Mouse (Mus musculus): ENCODE measurements around the gene Wwox. TPM values are rescaled to one million over a fixed set of nuclear protein-coding genes. Genes with fewer than 3 reads are reported as not detected.

Gene Wwox
- polyA plus RNA-seq, 1 experiment from 2014 or later, result 8.9 TPM

DNA sequence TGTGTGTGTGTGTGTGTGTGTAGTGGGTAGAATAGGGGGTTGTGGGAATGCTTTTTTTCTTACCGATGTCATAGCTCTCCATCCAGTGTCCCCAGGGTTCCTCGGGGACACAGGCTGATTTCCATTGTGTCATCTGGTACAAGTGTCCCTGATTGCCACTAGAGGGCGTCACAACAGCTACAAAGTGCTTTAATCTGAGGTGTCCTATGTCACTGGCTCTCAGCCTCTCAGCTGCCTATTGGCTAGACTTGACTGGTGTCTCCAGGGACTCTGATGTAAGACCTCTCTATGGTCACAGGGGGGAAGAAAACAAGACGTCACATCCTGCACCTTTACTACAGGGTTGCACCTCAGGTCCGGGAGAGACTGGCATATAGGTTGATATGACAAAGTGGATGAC is 363.7 kb downstream of the Wwox start:
- Histone ChIP-seq H3K9ac (ENCODE audit: low read length) (no peak overlapping the region), H3K36me3 (ENCODE audit: control insufficient read depth, insufficient read depth, low read length) (no peaks in the 10 kb centered on the region), H3K4me2 (ENCODE audit: low read length) (no peak overlapping the region), H3K4me1 (ENCODE audit: control insufficient read depth, insufficient read depth, low read length) (peaks cover 11% of the 10 kb centered on the region), H3K4me3 (ENCODE audit: low read depth, low read length) (no peak overlapping the region), H3K27ac (ENCODE audit: low read depth, low read length) (no peak overlapping the region), H3K27me3 (replicated peaks; ENCODE audit: control insufficient read depth, insufficient read depth, low read length) (no peaks in the 10 kb centered on the region), H3K9me3 (replicated peaks; ENCODE audit: control insufficient read depth, low read length) (no peaks in the 10 kb centered on the region)
- no peak for DNase-seq (ENCODE audit: low spot score)
- WGBS, result 59% methylated on average over 5 of the region's 5 CpGs
- ATAC-seq, result no peak

DNA sequence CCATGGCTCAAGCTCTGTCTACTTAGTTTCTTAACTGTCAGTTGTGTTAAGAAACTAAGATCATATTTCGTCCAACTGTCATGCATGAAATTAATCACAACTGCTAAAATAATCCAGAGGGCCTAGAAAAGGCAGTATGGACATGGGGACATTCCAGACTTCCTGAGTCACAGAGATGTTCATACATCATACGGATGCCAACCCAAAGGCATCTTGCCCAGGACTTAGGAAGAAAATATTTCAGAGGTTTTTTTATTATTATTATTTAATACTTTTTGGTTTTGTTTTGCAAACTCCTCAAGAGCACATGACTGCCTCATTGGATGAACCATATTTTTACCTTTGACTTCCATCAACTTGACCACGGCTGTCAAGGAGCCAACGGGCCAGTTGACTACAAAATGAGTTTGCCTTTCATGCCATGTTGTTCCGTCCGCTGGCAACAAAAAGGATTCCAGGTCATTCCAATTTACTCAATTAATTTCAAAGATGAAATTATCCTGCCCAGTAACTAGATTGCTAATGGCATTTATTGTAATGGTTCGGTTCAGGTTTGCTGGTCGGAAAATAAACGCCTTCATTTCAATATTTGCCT is 367.5 kb downstream of the Wwox start:
- H3K4me2 ChIP-seq (ENCODE audit: low read length), result no peak overlapping the region
- no peaks in the 10 kb centered on the region for H3K27me3 ChIP-seq (replicated peaks; ENCODE audit: control insufficient read depth, insufficient read depth, low read length)
- WGBS, result 92% methylated on average over 9 of the region's 9 CpGs
- H3K27ac ChIP-seq (ENCODE audit: low read depth, low read length), result no peak overlapping the region
- H3K9ac ChIP-seq (ENCODE audit: low read length), result no peak overlapping the region
- no peak overlapping the region for H3K4me3 ChIP-seq (ENCODE audit: low read depth, low read length)
- H3K36me3 ChIP-seq (ENCODE audit: control insufficient read depth, insufficient read depth, low read length), result no peaks in the 10 kb centered on the region
- H3K9me3 ChIP-seq (replicated peaks; ENCODE audit: control insufficient read depth, low read length), result no peaks in the 10 kb centered on the region
- peaks cover 5% of the 10 kb centered on the region for H3K4me1 ChIP-seq (ENCODE audit: control insufficient read depth, insufficient read depth, low read length)
- DNase-seq (ENCODE audit: low spot score) (no peak), ATAC-seq (no peak)

DNA sequence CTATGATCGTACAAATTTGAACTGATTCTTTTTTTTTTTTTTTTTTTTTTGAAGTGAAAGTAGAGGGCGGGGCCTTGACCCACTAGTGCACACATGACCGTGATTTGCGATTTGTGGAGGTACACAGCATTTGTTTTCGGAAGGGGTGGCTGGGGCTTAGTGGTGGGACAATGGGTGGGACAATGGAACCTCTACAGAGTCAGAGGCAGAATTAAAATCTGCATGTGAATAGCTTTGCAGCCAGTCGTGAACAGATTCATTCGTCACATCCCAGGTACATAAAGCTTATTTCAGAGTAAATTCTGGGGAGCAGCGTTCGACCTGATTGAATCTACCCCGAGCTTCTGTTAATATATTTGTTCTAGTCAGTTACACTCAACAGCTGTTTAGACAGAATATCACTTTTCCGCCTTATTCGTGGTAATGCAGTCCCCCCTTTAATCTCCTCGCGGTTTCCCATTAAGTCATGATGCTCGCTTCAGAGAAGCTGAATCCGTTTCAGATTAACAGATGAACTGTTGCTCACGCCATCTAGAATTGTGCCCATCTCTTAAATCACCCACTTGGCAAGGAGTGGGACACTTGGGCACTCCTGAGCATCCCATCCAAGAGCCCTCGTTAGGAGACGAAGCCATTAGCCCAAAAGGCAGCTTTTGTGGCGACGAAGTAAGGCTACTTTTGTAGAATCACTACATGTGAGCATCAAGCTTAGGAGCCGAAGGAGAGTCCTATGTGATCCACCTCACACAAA is 368.4 kb downstream of the Wwox start:
- H3K9ac ChIP-seq (ENCODE audit: low read length), result no peak overlapping the region
- H3K27me3 ChIP-seq (replicated peaks; ENCODE audit: control insufficient read depth, insufficient read depth, low read length), result no peaks in the 10 kb centered on the region
- no peak overlapping the region for H3K4me2 ChIP-seq (ENCODE audit: low read length)
- ATAC-seq (no peak), DNase-seq (ENCODE audit: low spot score) (peak; percentile 13)
- H3K4me3 ChIP-seq (ENCODE audit: low read depth, low read length), result no peak overlapping the region
- WGBS, result 35% methylated on average over 22 of the region's 22 CpGs
- H3K4me1 ChIP-seq (ENCODE audit: control insufficient read depth, insufficient read depth, low read length), result peaks cover 5% of the 10 kb centered on the region
- no peaks in the 10 kb centered on the region for H3K9me3 ChIP-seq (replicated peaks; ENCODE audit: control insufficient read depth, low read length)
- no peaks in the 10 kb centered on the region for H3K36me3 ChIP-seq (ENCODE audit: control insufficient read depth, insufficient read depth, low read length)
- H3K27ac ChIP-seq (ENCODE audit: low read depth, low read length), result no peak overlapping the region

DNA sequence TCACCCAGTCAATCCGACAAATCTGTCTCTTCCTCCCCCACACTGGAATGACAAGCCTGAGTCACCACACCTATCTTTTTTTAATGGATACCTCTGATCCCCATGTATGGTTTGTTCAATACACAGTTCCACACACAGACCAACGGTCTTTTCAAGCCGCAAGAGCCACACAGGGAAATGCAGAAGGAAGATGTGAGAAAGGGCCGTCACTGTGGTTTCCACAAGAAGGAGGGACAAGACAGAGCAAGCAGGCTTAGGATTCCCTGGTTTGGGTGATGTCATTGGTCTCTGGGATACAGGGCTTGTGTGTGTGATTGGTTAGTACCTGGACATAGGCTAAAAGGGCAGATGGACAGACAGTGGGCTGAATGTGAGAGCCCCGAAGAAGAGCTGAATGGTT is 371.0 kb downstream of the Wwox start:
- H3K4me1 ChIP-seq (ENCODE audit: control insufficient read depth, insufficient read depth, low read length), result peaks cover 5% of the 10 kb centered on the region
- no peaks in the 10 kb centered on the region for H3K36me3 ChIP-seq (ENCODE audit: control insufficient read depth, insufficient read depth, low read length)
- no peak overlapping the region for H3K27ac ChIP-seq (ENCODE audit: low read depth, low read length)
- WGBS, result 90% methylated on average over 5 of the region's 5 CpGs
- H3K27me3 ChIP-seq (replicated peaks; ENCODE audit: control insufficient read depth, insufficient read depth, low read length), result no peaks in the 10 kb centered on the region
- ATAC-seq, result no peak
- H3K9ac ChIP-seq (ENCODE audit: low read length), result no peak overlapping the region
- no peak overlapping the region for H3K4me3 ChIP-seq (ENCODE audit: low read depth, low read length)
- DNase-seq (ENCODE audit: low spot score), result no peak
- H3K4me2 ChIP-seq (ENCODE audit: low read length), result no peak overlapping the region
- no peaks in the 10 kb centered on the region for H3K9me3 ChIP-seq (replicated peaks; ENCODE audit: control insufficient read depth, low read length)

DNA sequence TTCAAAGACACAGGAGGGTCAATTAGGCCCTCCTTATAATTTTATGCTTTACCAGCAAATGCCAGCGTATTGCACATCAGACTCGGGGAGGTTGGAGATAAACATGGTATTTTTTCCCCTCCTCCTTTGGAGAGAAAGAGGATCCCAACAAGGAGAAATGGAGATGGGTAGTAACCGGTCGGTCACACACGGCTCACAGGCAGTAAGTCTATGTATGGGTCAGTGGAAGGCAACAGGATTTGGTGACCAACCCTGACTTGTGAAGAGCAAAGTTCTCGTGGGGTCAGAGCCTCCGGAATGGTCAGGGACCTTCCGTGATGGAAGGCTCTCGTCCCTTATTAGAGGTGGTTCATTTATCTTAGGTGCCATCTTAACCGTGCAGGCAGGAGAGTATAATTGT is 374.4 kb downstream of the Wwox start:
- WGBS, result 86% methylated on average over 10 of the region's 10 CpGs

DNA sequence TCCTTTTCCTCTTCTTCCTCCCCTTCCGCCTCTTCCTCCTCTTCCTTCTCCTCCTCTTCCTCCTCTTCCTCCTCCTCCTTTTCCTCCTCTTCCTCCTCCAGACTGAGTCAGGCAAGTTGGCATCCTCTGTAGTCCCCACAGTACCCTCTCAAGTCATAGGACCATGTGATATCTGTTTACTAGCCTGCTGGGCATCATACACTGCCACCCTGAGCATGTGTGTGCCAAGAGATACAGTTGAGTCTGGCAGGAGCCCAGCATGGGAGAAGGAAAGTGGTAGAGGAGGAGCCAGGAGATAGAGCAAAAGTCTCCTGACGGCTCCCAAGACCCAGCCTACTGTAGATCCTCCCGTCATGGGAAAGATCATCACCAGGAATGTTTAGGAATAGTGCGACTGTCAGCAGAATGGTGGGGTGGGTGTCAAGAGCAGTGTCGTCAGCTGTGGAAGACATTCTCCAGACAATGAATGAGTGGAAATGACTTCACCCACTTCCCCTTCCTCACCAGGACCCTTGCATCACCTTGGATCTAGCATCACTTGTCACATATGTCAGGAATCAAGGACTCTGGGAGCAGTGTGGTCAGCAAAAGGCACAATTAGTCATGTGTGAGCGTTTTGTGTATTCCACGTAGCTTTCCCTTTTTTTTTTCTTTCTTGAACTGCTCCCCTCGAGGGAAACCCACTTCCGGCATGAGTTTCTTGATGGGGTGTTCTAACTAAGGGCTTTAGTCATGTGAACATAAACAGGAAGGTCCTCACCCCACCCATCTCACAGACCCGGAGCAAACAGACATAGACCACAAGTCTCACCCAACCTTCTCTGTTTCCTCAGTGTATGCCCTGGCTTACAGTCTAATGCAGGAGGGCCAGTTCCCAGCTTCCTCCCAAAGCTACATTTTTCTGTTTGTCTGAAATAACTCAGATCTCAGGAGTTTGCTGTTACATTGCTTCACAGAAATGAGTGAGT is 375.6 kb downstream of the Wwox start:
- Histone ChIP-seq H3K9ac (ENCODE audit: low read length) (no peak overlapping the region), H3K27me3 (replicated peaks; ENCODE audit: control insufficient read depth, insufficient read depth, low read length) (no peaks in the 10 kb centered on the region), H3K27ac (ENCODE audit: low read depth, low read length) (no peak overlapping the region), H3K36me3 (ENCODE audit: control insufficient read depth, insufficient read depth, low read length) (no peaks in the 10 kb centered on the region), H3K9me3 (replicated peaks; ENCODE audit: control insufficient read depth, low read length) (no peaks in the 10 kb centered on the region), H3K4me1 (ENCODE audit: control insufficient read depth, insufficient read depth, low read length) (no peaks in the 10 kb centered on the region), H3K4me2 (ENCODE audit: low read length) (no peak overlapping the region), H3K4me3 (ENCODE audit: low read depth, low read length) (no peak overlapping the region)
- DNase-seq (ENCODE audit: low spot score) (no peak), ATAC-seq (no peak)
- WGBS, result 89% methylated on average over 10 of the region's 10 CpGs

More for the DNA sequence above, 374.4 kb downstream of the Wwox start:
- Histone ChIP-seq H3K4me3 (ENCODE audit: low read depth, low read length) (no peak overlapping the region), H3K4me2 (ENCODE audit: low read length) (no peak overlapping the region), H3K27ac (ENCODE audit: low read depth, low read length) (no peak overlapping the region), H3K9ac (ENCODE audit: low read length) (no peak overlapping the region), H3K27me3 (replicated peaks; ENCODE audit: control insufficient read depth, insufficient read depth, low read length) (no peaks in the 10 kb centered on the region), H3K36me3 (ENCODE audit: control insufficient read depth, insufficient read depth, low read length) (no peaks in the 10 kb centered on the region), H3K9me3 (replicated peaks; ENCODE audit: control insufficient read depth, low read length) (no peaks in the 10 kb centered on the region), H3K4me1 (ENCODE audit: control insufficient read depth, insufficient read depth, low read length) (no peaks in the 10 kb centered on the region)
- ATAC-seq (no peak), DNase-seq (ENCODE audit: low spot score) (no peak)

DNA sequence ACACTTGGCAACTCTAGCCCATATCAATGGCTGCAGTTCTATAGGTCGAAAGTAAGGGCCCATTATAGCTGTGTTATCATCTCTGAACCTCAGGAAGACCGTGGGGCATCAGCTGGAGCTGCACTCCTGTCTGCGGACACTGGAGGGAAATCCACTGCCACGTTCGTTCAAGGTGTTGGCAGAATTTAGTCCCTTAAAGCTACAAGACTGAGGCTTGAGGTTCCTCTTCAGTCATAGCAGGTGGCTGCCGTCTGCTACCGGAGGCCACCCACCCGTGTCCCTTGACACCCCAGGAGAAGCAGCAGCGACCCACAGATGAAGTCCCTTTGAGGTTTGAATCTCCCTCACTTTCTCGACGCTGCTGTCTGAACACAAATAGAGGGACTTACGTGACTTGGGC is 376.9 kb downstream of the Wwox start:
- DNase-seq (ENCODE audit: low spot score) (no peak), ATAC-seq (no peak)
- Histone ChIP-seq H3K9ac (ENCODE audit: low read length) (no peak overlapping the region), H3K4me1 (ENCODE audit: control insufficient read depth, insufficient read depth, low read length) (no peaks in the 10 kb centered on the region), H3K4me2 (ENCODE audit: low read length) (no peak overlapping the region), H3K27ac (ENCODE audit: low read depth, low read length) (no peak overlapping the region), H3K9me3 (replicated peaks; ENCODE audit: control insufficient read depth, low read length) (no peaks in the 10 kb centered on the region), H3K36me3 (ENCODE audit: control insufficient read depth, insufficient read depth, low read length) (no peaks in the 10 kb centered on the region), H3K27me3 (replicated peaks; ENCODE audit: control insufficient read depth, insufficient read depth, low read length) (no peaks in the 10 kb centered on the region), H3K4me3 (ENCODE audit: low read depth, low read length) (no peak overlapping the region)
- WGBS, result 81% methylated on average over 12 of the region's 12 CpGs

DNA sequence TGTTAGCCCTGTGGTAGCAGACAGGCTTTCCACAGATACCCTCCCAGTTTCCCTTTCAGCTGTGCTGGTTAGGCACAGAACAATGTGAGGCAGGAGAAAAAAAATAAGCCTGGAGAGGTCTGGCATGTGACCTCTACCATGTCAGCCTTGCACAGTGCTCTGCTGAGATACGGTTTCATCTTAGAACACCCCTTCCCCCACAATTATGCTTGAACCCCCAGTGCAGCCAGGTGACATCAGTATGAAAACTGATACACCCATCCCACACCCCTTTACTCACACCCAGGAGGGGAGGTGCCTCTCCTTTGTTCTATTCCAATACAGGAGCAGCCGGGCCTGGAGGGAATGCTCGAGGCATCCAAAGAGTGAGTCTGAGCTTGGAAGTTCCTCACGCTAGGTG is 377.5 kb downstream of the Wwox start:
- no peak overlapping the region for H3K4me3 ChIP-seq (ENCODE audit: low read depth, low read length)
- no peaks in the 10 kb centered on the region for H3K9me3 ChIP-seq (replicated peaks; ENCODE audit: control insufficient read depth, low read length)
- no peaks in the 10 kb centered on the region for H3K4me1 ChIP-seq (ENCODE audit: control insufficient read depth, insufficient read depth, low read length)
- ATAC-seq, result no peak
- no peak overlapping the region for H3K4me2 ChIP-seq (ENCODE audit: low read length)
- H3K9ac ChIP-seq (ENCODE audit: low read length), result no peak overlapping the region
- no peak overlapping the region for H3K27ac ChIP-seq (ENCODE audit: low read depth, low read length)
- H3K27me3 ChIP-seq (replicated peaks; ENCODE audit: control insufficient read depth, insufficient read depth, low read length), result no peaks in the 10 kb centered on the region
- no peaks in the 10 kb centered on the region for H3K36me3 ChIP-seq (ENCODE audit: control insufficient read depth, insufficient read depth, low read length)
- WGBS, result 23% methylated on average over 4 of the region's 4 CpGs
- DNase-seq (ENCODE audit: low spot score), result no peak
